Mouse (Mus musculus) cerebellum, postnatal 25 days (tissue): ENCODE measurements around the gene Slc22a26.
"Not testable (repeated sequence)": the region's sequence is repeated elsewhere in the genome, so short reads cannot be mapped to it uniquely, and the experiment has no call there.

ENCODE experiments used
- DNase-seq, 2 experiments: peaks; one replicate each; pipeline ENCODE4 v3.0.0; 2021; ENCODE audit warnings: mixed read lengths in 2 of 2

The Slc22a26 gene

DNA sequence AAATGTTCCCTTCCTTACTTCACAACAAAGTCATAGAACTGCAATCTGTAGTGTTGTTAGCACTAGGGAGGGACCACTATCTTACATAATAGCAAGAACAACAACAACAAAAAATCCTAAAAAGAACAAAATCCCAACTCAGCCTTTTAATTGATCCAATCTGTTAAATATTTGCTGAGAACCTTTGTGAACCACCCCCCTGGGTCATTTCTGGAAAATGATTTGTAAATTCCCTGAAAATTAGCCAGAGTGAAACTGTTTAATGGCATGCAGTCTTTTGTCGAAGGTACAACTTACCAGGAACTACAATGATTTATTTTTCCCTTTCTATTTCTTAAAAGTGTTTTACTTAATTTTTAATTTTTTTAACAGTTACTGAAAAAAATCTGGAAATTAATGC lies at the start of gene Slc22a26:
TSS of gene Slc22a26 (minus strand) at position 97 of the 400 bp plus-strand sequence.
- DNase-seq: no peak

DNA sequence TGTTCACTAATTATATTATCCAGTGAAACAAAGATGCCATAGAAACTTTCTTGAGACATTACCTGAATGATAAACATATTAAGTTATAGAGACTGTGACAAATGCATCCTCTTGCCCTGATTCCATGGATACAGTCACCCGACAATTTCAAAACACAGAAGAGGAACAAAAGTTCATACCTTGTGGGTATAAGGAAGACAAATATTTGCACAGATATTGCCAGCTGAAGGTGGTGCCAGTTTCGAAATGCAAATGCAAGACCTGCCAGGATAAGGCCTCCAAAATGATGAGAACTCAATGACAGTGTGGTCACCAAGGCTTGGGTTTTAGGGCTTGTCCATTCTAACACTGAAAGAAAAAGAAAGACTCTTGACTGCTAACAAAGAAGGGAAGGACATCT lies 27.4 kb upstream of the Slc22a26 start:
- DNase-seq: no peak

- no peak for DNase-seq
Measured at GRCm38 (mm10) chr19:7790571-7790970, 11.9 kb downstream of the Slc22a26 start.

GRCm38 (mm10) chr19:7775306-7775705 lies 27.2 kb downstream of the Slc22a26 start:
- no peak for DNase-seq

GRCm38 (mm10) chr19:7766124-7766523 lies 36.3 kb downstream of the Slc22a26 start:
- no peak for DNase-seq

GRCm38 (mm10) chr19:7765599-7765998 lies 36.9 kb downstream of the Slc22a26 start:
- no peak for DNase-seq

DNA sequence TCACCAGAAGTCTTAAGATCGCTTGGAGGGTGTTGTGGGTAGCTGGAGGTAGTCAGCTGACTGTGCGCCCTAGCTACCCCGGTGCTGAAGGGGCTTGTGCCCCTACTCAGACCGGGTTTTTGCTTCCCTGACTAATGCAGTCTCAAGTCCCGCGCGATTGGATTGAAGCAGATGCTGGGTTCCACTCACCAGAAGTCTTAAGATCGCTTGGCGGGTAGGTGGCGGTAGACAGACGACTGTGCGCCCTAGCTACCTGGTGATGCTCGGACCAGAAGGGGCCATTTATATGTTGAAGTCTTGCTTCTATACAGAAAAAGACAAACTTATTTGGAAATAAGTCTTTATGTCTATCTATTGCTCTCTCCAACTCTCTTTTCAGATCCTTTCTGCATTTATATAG lies 49.1 kb downstream of the Slc22a26 start:
- DNase-seq: not testable (repeated sequence)
